Mouse (Mus musculus) embryonic facial prominence, embryonic 11.5 days (tissue): ENCODE measurements around the gene Fam155a. TPM values are rescaled to one million over a fixed set of nuclear protein-coding genes. Genes with fewer than 3 reads are reported as not detected.

Experiments
- ATAC-seq: fragments of 200-750 bp; cut with Nextera tagmentation; replicated peaks from 2 replicates; pipeline ENCODE4 v1.8.0; 2017; ENCODE audit warnings: low read depth; ENCODE audit not compliant: insufficient number of reproducible peaks, low FRiP score, low TSS enrichment
- DNase-seq: peaks from one replicate; pipeline ENCODE4 v3.0.0-alpha.2; 2015; ENCODE audit warnings: low spot score
- H3K27ac ChIP-seq: fragments of 300-500 bp; sonication (generic); replicated peaks from 2 replicates; pipeline ENCODE4 v1.5.1; 2014; ENCODE audit warnings: mild to moderate bottlenecking, low read depth, low read length, control low read depth
- H3K27me3 ChIP-seq: fragments of 300-500 bp; sonication (generic); 2 replicates; pipeline ENCODE4 v1.6.1; 2014; ENCODE audit warnings: mild to moderate bottlenecking, low read length, moderate library complexity, mixed read lengths; ENCODE audit not compliant: control insufficient read depth, insufficient read depth
- H3K36me3 ChIP-seq: fragments of 300-500 bp; sonication (generic); replicated peaks from 2 replicates; pipeline ENCODE4 v1.6.1; 2014; ENCODE audit warnings: low read depth, mild to moderate bottlenecking, low read length, moderate library complexity, mixed read lengths; ENCODE audit not compliant: control insufficient read depth, insufficient read depth
- H3K4me1 ChIP-seq: fragments of 300-500 bp; sonication (generic); 2 replicates; pipeline ENCODE4 v1.6.1; 2014; ENCODE audit warnings: low read length, mixed read lengths; ENCODE audit not compliant: control insufficient read depth, insufficient read depth
- H3K4me2 ChIP-seq: fragments of 300-500 bp; sonication (generic); 2 replicates; pipeline ENCODE4 v1.6.1; 2014; ENCODE audit warnings: low read depth, mild to moderate bottlenecking, control low read depth, low read length, moderate library complexity
- H3K4me3 ChIP-seq: fragments of 300-500 bp; sonication (generic); 2 replicates; pipeline ENCODE4 v1.5.1; 2014; ENCODE audit warnings: low read depth, low read length, control low read depth
- H3K9ac ChIP-seq: fragments of 300-500 bp; sonication (generic); replicated peaks from 2 replicates; pipeline ENCODE4 v1.6.1; 2014; ENCODE audit warnings: mild to moderate bottlenecking, control low read depth, low read length
- H3K9me3 ChIP-seq: fragments of 300-500 bp; sonication (generic); replicated peaks from 2 replicates; pipeline ENCODE4 v1.6.1; 2016; ENCODE audit warnings: mild to moderate bottlenecking, low read length, inconsistent platforms, mixed read lengths; ENCODE audit not compliant: control insufficient read depth
- WGBS: fragments of 180-500 bp; shearing (Covaris S2); extraction: QIAGEN DNeasy Blood & Tissue Kit; methylation state at CpG from one replicate; pipeline ENCODE4 v1.1.7; 2014; 5-methylcytosine and 5-hydroxymethylcytosine counted together
- polyA plus RNA-seq: library from polyadenylated mRNA; unstranded; fragments of >200 nt; fragmentation: Nextera tagmentation; extraction: Ambion mirVana; gene quantifications from 2 replicates; pipeline ENCODE4 v1.2.1, GENCODE M21; 2014

Gene Fam155a
- polyA plus RNA-seq, 1 experiment from 2014 or later, result 0.83 TPM

- DNase-seq (no peak), ATAC-seq (no peak)
- Histone ChIP-seq H3K4me1 (no peaks in the 10 kb centered on the region), H3K27me3 (no peaks in the 10 kb centered on the region), H3K27ac (no peak overlapping the region), H3K36me3 (no peaks in the 10 kb centered on the region), H3K9me3 (no peaks in the 10 kb centered on the region), H3K4me2 (no peak overlapping the region), H3K9ac (no peak overlapping the region), H3K4me3 (no peak overlapping the region)
- WGBS, result 58% methylated on average over 2 of the region's 2 CpGs
Measured at GRCm38 (mm10) chr8:9292532-9292931, 478.4 kb downstream of the Fam155a start.

- ATAC-seq, result no peak
- no peaks in the 10 kb centered on the region for H3K4me1 ChIP-seq
- H3K9me3 ChIP-seq, result no peaks in the 10 kb centered on the region
- H3K36me3 ChIP-seq, result no peaks in the 10 kb centered on the region
- WGBS, result 48% methylated on average over 8 of the region's 8 CpGs
- no peak overlapping the region for H3K9ac ChIP-seq
- no peaks in the 10 kb centered on the region for H3K27me3 ChIP-seq
- DNase-seq, result no peak
- H3K27ac ChIP-seq, result no peak overlapping the region
- no peak overlapping the region for H3K4me3 ChIP-seq
- no peak overlapping the region for H3K4me2 ChIP-seq
Measured at GRCm38 (mm10) chr8:9288015-9288729, 482.8 kb downstream of the Fam155a start.

GRCm38 (mm10) chr8:9274117-9274516 lies 496.8 kb downstream of the Fam155a start:
- no peaks in the 10 kb centered on the region for H3K36me3 ChIP-seq
- H3K9me3 ChIP-seq, result no peaks in the 10 kb centered on the region
- no peak overlapping the region for H3K4me2 ChIP-seq
- no peaks in the 10 kb centered on the region for H3K4me1 ChIP-seq
- DNase-seq (no peak), ATAC-seq (no peak)
- no peaks in the 10 kb centered on the region for H3K27me3 ChIP-seq
- no peak overlapping the region for H3K9ac ChIP-seq
- no peak overlapping the region for H3K27ac ChIP-seq
- H3K4me3 ChIP-seq, result no peak overlapping the region
- WGBS, result 78% methylated on average over 8 of the region's 8 CpGs

DNA sequence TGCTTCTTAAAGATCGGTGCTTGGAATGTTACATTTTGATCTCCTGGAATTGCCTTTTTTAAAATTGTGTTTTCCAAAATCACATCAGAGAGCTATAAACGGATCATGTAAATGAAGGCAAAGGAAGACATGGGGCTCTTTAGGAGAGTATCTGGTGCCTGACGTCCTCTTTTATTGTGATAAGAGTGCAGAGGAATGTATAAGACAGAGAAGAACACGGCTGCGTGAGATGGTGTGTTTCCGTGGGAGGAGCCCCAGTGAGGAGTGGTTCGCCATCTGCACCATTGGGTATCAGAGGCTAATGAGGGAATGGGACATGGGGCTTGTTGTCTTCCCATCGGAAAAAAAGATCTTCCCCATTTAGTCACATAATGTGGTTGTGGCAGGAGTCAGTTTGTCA lies 506.6 kb downstream of the Fam155a start:
- no peaks in the 10 kb centered on the region for H3K27me3 ChIP-seq
- no peak overlapping the region for H3K9ac ChIP-seq
- 83% methylated on average over 8 of the region's 8 CpGs for WGBS
- no peaks in the 10 kb centered on the region for H3K9me3 ChIP-seq
- H3K27ac ChIP-seq, result no peak overlapping the region
- H3K4me2 ChIP-seq, result no peak overlapping the region
- DNase-seq (no peak), ATAC-seq (no peak)
- H3K4me1 ChIP-seq, result no peaks in the 10 kb centered on the region
- no peaks in the 10 kb centered on the region for H3K36me3 ChIP-seq
- no peak overlapping the region for H3K4me3 ChIP-seq

GRCm38 (mm10) chr8:9261527-9261926 lies 509.4 kb downstream of the Fam155a start:
- no peaks in the 10 kb centered on the region for H3K9me3 ChIP-seq
- H3K36me3 ChIP-seq, result no peaks in the 10 kb centered on the region
- H3K4me3 ChIP-seq, result no peak overlapping the region
- WGBS, result 53% methylated on average over 8 of the region's 8 CpGs
- H3K9ac ChIP-seq, result no peak overlapping the region
- no peak overlapping the region for H3K4me2 ChIP-seq
- no peaks in the 10 kb centered on the region for H3K27me3 ChIP-seq
- H3K27ac ChIP-seq, result no peak overlapping the region
- DNase-seq, result no peak
- H3K4me1 ChIP-seq, result no peaks in the 10 kb centered on the region
- no peak for ATAC-seq

DNA sequence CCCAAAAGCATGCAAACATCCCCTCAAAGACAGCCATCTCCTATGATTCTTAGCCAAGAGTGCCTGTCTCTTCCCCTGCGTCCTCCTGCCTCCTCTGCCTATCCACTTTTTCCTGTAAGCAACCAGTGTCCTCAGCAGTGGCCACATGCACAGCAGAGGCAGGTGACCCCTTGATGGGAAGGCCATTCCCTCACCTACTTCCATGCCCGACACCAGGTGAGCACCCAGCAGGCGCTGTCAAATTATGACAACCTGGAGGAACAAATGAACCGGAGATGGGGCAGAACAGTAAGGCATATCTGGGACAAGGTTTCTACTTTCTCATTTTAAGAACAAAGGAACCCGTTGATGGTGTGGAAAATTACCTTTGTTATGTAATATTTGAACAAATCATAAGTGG lies 515.6 kb downstream of the Fam155a start:
- no peaks in the 10 kb centered on the region for H3K4me1 ChIP-seq
- no peak overlapping the region for H3K9ac ChIP-seq
- H3K27me3 ChIP-seq, result no peaks in the 10 kb centered on the region
- 91% methylated on average over 5 of the region's 5 CpGs for WGBS
- no peak overlapping the region for H3K4me2 ChIP-seq
- H3K9me3 ChIP-seq, result no peaks in the 10 kb centered on the region
- no peaks in the 10 kb centered on the region for H3K36me3 ChIP-seq
- no peak overlapping the region for H3K4me3 ChIP-seq
- ATAC-seq, result no peak
- H3K27ac ChIP-seq, result no peak overlapping the region
- no peak for DNase-seq

- no peak for ATAC-seq
- Histone ChIP-seq H3K4me3 (no peak overlapping the region), H3K9ac (no peak overlapping the region), H3K27me3 (no peaks in the 10 kb centered on the region), H3K9me3 (no peaks in the 10 kb centered on the region), H3K4me1 (no peaks in the 10 kb centered on the region), H3K27ac (no peak overlapping the region), H3K4me2 (no peak overlapping the region), H3K36me3 (no peaks in the 10 kb centered on the region)
- DNase-seq, result no peak
- 69% methylated on average over 4 of the region's 4 CpGs for WGBS
Measured at GRCm38 (mm10) chr8:9252991-9253390, 518.0 kb downstream of the Fam155a start.

- Histone ChIP-seq H3K9me3 (no peaks in the 10 kb centered on the region), H3K4me1 (no peaks in the 10 kb centered on the region), H3K4me3 (no peak overlapping the region), H3K27ac (no peak overlapping the region), H3K36me3 (no peaks in the 10 kb centered on the region), H3K27me3 (no peaks in the 10 kb centered on the region), H3K4me2 (no peak overlapping the region), H3K9ac (no peak overlapping the region)
- DNase-seq, result no peak
- ATAC-seq, result no peak
- WGBS, result 69% methylated on average over 17 of the region's 17 CpGs
Measured at GRCm38 (mm10) chr8:9248109-9248821, 522.7 kb downstream of the Fam155a start.
